Mouse (Mus musculus) intestine, embryonic 16.5 days (tissue): ENCODE measurements around the gene Gm10570. TPM values are rescaled to one million over a fixed set of nuclear protein-coding genes. Genes with fewer than 3 reads are reported as not detected.

ENCODE experiments used
- ATAC-seq: fragments of 200-750 bp; cut with Nextera tagmentation; 2 replicates; pipeline ENCODE4 v1.8.0; 2017; ENCODE audit warnings: moderate TSS enrichment, moderate library complexity
- H3K27ac ChIP-seq: fragments of 300-500 bp; sonication (generic); 2 replicates; pipeline ENCODE4 v1.5.1; 2014; ENCODE audit warnings: mild to moderate bottlenecking, low read length
- H3K27me3 ChIP-seq: fragments of 300-500 bp; sonication (generic); replicated peaks from 2 replicates; pipeline ENCODE4 v1.6.1; 2014; ENCODE audit warnings: low read length, control low read depth, mixed read lengths; ENCODE audit not compliant: control insufficient read depth, insufficient read depth
- H3K36me3 ChIP-seq: fragments of 300-500 bp; sonication (generic); 2 replicates; pipeline ENCODE4 v1.6.1; 2014; ENCODE audit warnings: low read length, control low read depth; ENCODE audit not compliant: control insufficient read depth, insufficient read depth
- H3K4me1 ChIP-seq: fragments of 300-500 bp; sonication (generic); 2 replicates; pipeline ENCODE4 v1.6.1; 2014; ENCODE audit warnings: low read length, control low read depth, mixed read lengths; ENCODE audit not compliant: control insufficient read depth, insufficient read depth
- H3K4me2 ChIP-seq: fragments of 300-500 bp; sonication (generic); 2 replicates; pipeline ENCODE4 v1.6.1; 2014; ENCODE audit warnings: low read depth, low read length, control low read depth
- H3K4me3 ChIP-seq: fragments of 300-500 bp; sonication (generic); 2 replicates; pipeline ENCODE4 v1.5.1; 2014; ENCODE audit warnings: mild to moderate bottlenecking, low read length
- H3K9ac ChIP-seq: fragments of 300-500 bp; sonication (generic); 2 replicates; pipeline ENCODE4 v1.6.1; 2014; ENCODE audit warnings: low read depth, low read length
- H3K9me3 ChIP-seq: fragments of 300-500 bp; sonication (generic); 2 replicates; pipeline ENCODE4 v1.6.1; 2016; ENCODE audit warnings: low read length, control low read depth; ENCODE audit not compliant: control insufficient read depth
- WGBS: fragments of 180-500 bp; shearing (Covaris S2); extraction: QIAGEN DNeasy Blood & Tissue Kit; methylation state at CpG from one replicate; pipeline ENCODE4 v1.1.7; 2014; 5-methylcytosine and 5-hydroxymethylcytosine counted together
- polyA plus RNA-seq: library from polyadenylated mRNA; unstranded; fragments of >200 nt; fragmentation: Nextera tagmentation; extraction: Ambion mirVana; gene quantifications from 2 replicates; pipeline ENCODE4 v1.2.1, GENCODE M21; 2015

The Gm10570 gene
- polyA plus RNA-seq, 1 experiment from 2014 or later: not detected

DNA sequence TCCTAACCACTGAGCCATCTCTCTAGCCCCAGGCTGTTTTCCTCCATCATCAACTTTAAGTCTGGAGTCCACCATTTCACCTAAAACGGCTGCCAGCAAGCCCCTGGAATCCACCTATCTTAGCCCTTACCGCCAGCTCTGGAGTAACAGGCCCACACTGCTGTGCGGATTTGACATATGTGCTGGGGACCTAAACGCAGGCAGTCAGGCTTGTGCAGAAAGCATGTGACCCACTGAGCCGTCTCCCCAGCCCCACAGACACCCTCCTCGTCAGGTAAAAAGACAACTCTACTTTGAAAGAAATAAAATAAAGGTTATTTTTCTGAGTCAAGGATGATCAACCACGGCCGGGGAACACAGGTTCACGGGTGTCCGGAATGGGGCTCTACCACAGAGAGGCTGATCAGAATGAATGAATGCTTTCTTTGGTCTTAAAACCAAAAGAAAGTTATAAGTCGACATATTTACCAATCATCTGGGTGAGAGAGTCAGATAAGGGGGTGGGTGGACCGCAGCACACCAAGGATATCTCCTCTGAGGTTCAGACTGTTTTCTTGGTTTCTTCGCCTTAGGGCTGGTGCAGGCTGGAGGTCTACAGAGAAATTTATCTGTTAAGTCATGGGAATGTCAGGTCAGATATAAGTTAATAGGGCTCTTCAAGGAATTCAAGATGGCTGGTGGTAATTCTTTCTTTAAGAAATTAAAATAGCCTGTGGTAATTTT lies 12.1 kb downstream of the Gm10570 start:
- 81% methylated on average over 13 of the region's 13 CpGs for WGBS
- H3K36me3 ChIP-seq: no peaks in the 10 kb centered on the region
- H3K27ac ChIP-seq: no peak overlapping the region
- H3K4me3 ChIP-seq: no peak overlapping the region
- H3K9me3 ChIP-seq: no peaks in the 10 kb centered on the region
- H3K4me1 ChIP-seq: peaks cover 11% of the 10 kb centered on the region; the same call in 1 of the 2 replicates
- no peaks in the 10 kb centered on the region for H3K27me3 ChIP-seq
- H3K9ac ChIP-seq: no peak overlapping the region
- no peak; the same call in 1 of the 2 replicates for ATAC-seq
- H3K4me2 ChIP-seq: no peak overlapping the region

DNA sequence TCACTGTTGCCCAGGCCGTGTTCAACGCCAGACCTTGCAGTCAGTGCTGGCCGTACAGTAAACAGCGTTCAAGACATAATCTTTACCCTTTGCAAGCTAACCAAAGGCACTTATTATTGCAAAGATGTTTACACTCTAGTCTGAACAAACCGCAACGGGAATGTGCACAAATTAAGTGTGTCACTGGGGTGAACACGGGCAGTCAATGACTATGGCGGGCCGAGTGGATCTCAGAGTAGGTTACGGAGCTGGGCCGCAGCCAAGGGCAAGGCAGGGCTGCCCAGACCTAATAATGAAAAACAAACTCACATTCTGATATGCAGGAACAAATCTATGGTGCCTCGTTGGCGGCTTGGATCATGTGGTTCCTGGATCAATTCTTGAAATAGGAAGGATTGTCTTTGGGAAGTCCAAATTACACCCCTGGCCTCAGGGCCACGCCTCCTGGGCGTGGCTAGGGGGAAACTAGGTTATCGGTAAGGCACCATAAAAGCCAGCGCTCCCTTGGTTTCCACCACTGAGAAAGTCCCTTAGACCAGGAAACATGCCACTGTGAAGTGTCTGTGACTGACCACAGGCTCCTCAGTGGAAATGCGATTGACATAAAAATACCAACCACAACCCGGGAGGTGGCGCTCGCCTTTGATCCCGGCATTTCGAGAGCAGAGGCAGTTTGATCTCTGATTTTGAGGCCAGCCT lies 13.3 kb downstream of the Gm10570 start:
- no peaks in the 10 kb centered on the region for H3K36me3 ChIP-seq
- peaks cover 11% of the 10 kb centered on the region; the same call in 1 of the 2 replicates for H3K4me1 ChIP-seq
- ATAC-seq: peak; percentile 60; the same call in 1 of the 2 replicates
- no peaks in the 10 kb centered on the region for H3K9me3 ChIP-seq
- peak overlapping the region; percentile 21 for H3K4me2 ChIP-seq
- no peak overlapping the region for H3K4me3 ChIP-seq
- H3K9ac ChIP-seq: no peak overlapping the region
- no peak overlapping the region; the same call in 1 of the 2 replicates for H3K27ac ChIP-seq
- 47% methylated on average over 23 of the region's 23 CpGs for WGBS
- no peaks in the 10 kb centered on the region for H3K27me3 ChIP-seq

DNA sequence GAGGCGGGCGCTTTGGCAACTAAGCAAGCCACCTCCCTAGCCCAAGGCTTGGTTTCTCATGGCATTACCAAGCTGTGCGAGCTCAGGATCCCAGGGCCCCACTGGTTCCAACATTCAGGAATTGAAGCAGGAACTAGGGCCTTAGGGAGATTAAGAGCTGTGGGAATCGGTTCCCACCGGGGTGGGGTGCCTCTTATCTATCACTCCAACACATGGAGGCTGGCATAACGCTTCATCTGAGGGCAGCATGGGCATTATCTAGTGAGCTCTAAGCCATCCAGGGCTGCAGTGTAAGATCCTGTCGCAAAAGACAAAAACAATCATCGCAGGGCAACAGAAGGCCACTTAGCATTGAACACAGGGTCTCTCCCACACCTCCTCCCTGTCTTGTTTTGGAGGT lies 14.0 kb downstream of the Gm10570 start:
- Histone ChIP-seq H3K4me1 (peaks cover 6% of the 10 kb centered on the region; the same call in 1 of the 2 replicates), H3K36me3 (no peaks in the 10 kb centered on the region), H3K4me3 (no peak overlapping the region), H3K9me3 (no peaks in the 10 kb centered on the region), H3K4me2 (no peak overlapping the region), H3K9ac (no peak overlapping the region), H3K27me3 (no peaks in the 10 kb centered on the region), H3K27ac (no peak overlapping the region)
- 82% methylated on average over 8 of the region's 8 CpGs for WGBS
- ATAC-seq: 0 out of 2 replicates have a peak, but pooled peaks have one; percentile 12

DNA sequence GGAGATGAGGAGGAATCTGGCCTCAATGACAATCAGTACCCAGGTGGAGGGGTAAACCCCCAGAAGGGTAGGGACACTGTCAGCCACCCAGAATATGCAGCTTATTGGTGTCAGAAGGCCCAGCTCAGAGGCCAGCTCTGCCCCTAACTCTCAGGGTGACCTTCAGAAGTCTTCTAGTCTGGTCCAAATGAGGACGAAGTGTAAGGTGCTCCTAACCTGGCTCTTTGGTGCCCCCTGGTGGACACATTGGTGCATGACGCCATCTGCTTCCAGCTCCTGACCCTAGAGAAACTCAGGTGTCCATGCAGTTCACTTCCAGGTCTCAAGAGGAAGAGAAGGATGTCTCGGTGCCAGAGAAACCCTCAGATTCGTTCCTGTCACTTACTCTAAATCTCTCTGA lies 16.2 kb downstream of the Gm10570 start:
- 1% methylated on average over 4 of the region's 4 CpGs for WGBS
- Histone ChIP-seq H3K4me3 (no peak overlapping the region), H3K4me2 (no peak overlapping the region), H3K9ac (no peak overlapping the region), H3K9me3 (no peaks in the 10 kb centered on the region), H3K4me1 (peaks cover 6% of the 10 kb centered on the region; the same call in 1 of the 2 replicates), H3K27ac (no peak overlapping the region), H3K36me3 (no peaks in the 10 kb centered on the region), H3K27me3 (no peaks in the 10 kb centered on the region)
- peak; percentile 61; the same call in 1 of the 2 replicates for ATAC-seq

DNA sequence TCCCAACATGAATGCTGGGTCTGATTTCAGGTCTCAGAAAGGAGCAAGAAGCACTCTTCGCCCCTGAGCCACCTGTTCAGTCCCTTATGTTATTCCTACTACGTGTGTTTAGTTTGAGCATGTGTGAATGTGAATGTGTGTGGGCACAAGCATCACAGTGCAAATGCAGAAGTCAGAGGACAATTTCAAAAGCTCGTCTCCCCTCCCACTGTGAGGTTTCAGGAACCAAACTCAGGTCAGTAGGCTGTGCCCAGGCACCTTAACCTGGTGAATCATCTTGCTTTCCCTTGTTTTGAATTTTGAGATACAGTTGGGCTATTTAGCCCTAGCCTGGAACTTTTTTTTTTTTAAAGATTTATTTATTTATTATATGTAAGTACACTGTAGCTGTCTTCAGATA lies 18.6 kb downstream of the Gm10570 start:
- WGBS: 80% methylated on average over 3 of the region's 3 CpGs
- H3K4me3 ChIP-seq: no peak overlapping the region
- no peak for ATAC-seq

DNA sequence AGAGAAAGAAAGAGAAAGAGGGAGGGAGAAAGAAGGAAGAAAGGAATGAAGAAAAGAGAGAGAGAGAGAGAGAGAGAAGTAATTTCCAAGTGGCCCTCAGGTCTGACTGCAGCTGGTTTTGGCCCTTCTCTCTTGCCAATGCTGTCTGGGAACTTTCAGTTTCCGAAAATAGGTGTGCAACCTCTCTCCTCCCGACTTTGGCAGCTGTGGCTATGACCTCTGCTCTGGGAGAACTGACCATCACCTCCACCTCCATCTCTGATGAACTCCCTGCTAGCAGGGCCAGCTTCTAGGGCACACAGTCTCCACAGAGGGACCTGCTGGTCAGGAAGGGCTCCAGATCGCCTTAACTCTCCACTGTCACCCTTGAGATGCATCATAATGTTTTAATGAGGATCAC lies 21.9 kb downstream of the Gm10570 start:
- H3K27me3 ChIP-seq: no peaks in the 10 kb centered on the region

More for the DNA sequence above, 18.6 kb downstream of the Gm10570 start:
- Histone ChIP-seq H3K36me3 (no peaks in the 10 kb centered on the region), H3K9me3 (no peaks in the 10 kb centered on the region), H3K9ac (no peak overlapping the region), H3K4me2 (no peak overlapping the region), H3K4me1 (no peaks in the 10 kb centered on the region), H3K27ac (no peak overlapping the region), H3K27me3 (no peaks in the 10 kb centered on the region)

DNA sequence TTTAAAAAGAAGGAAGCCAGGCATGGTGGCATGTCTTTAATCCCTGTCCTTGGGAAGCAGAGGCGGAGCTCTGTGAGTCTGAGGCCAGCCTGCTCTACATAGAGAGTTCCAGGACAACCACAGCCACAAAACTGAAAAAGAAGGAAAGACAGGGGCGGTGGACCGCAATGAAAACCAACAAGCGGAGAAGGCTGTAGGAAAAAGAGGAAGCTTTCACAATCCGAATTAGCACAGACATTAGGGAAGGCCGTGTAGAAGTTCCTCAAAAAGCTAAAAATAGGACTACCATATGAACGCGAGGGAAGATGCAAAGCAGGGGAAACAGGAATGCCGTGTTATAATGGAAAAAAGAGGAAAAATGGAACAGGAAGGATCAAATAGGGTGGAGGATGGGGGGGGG lies 24.6 kb downstream of the Gm10570 start:
- 76% methylated on average over 9 of the region's 9 CpGs for WGBS
- no peaks in the 10 kb centered on the region for H3K27me3 ChIP-seq

More for the DNA sequence above, 21.9 kb downstream of the Gm10570 start:
- Histone ChIP-seq H3K36me3 (no peaks in the 10 kb centered on the region), H3K4me3 (no peak overlapping the region), H3K27ac (no peak overlapping the region), H3K9ac (no peak overlapping the region), H3K9me3 (no peaks in the 10 kb centered on the region), H3K4me1 (no peaks in the 10 kb centered on the region), H3K4me2 (no peak overlapping the region)
- WGBS: 48% methylated on average over 3 of the region's 3 CpGs
- no peak for ATAC-seq

DNA sequence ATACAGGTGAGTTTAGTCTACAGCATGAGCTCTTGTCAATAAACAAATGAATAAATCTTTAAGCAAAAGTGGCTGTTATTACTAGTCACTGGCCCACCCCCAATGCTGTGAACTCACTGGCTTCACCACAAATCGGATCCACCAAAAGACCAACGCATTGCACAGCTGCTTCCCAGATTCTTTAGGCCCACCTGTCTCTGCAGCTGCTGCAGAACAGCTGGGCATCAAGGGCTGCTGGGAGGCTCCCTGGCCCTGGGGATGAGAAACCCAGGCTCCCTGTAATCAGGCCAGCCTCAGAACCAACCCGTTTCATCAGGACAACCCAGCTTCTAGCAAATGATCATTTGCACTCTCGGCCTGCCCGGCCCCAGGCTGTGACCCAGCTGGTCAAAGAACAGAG lies 25.6 kb downstream of the Gm10570 start:
- Histone ChIP-seq H3K9me3 (no peaks in the 10 kb centered on the region), H3K36me3 (no peaks in the 10 kb centered on the region), H3K4me3 (no peak overlapping the region), H3K27ac (no peak overlapping the region), H3K27me3 (no peaks in the 10 kb centered on the region), H3K4me2 (no peak overlapping the region), H3K4me1 (no peaks in the 10 kb centered on the region), H3K9ac (no peak overlapping the region)
- ATAC-seq: no peak
- 73% methylated on average over 5 of the region's 5 CpGs for WGBS

More for the DNA sequence above, 24.6 kb downstream of the Gm10570 start:
- Histone ChIP-seq H3K4me3 (no peak overlapping the region), H3K36me3 (no peaks in the 10 kb centered on the region), H3K27ac (no peak overlapping the region), H3K4me2 (no peak overlapping the region), H3K9ac (no peak overlapping the region), H3K9me3 (no peaks in the 10 kb centered on the region), H3K4me1 (no peaks in the 10 kb centered on the region)
- ATAC-seq: no peak

DNA sequence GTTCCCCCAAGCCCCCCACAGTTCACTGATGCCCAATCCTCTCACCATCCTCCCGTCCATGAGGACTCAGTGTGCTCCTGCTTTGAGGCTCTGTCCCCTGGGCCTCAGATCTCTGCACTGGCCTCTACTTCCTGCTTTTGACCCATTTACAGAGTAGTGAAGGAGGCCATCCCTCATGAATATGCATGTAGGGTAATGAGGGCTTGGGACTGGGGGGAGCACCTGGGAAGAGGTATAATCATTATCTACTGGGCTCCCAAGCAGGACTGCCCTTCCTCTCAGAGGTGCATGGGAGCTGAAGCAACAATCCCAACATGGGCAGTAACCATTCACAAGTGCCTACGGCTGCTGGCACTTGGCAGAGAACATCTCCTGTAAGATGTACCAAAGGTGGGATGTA lies 29.4 kb downstream of the Gm10570 start, which contains the start of gene Serinc2:
TSS of gene Serinc2 (minus strand) at position 101 of the 400 bp plus-strand sequence.
- no peak within 1 kb of the TSS for H3K4me3 ChIP-seq
- no peak within 1 kb of the TSS for H3K27ac ChIP-seq
- no peak within 1 kb of the TSS for H3K9ac ChIP-seq
- no peak for ATAC-seq
- no peaks in the 10 kb centered on the region for H3K9me3 ChIP-seq
- 65% methylated on average over 2 of the region's 2 CpGs for WGBS
- H3K4me1 ChIP-seq: peaks cover 4% of the 10 kb centered on the region
- H3K36me3 ChIP-seq: no peaks in the 10 kb centered on the region
- no peak within 1 kb of the TSS for H3K4me2 ChIP-seq
- H3K27me3 ChIP-seq: peaks cover 9% of the 10 kb centered on the region
